Mouse (Mus musculus): Measurements from ENCODE around the gene Gm11634.
"Not testable (repeated sequence)": the region's sequence is repeated elsewhere in the genome, so short reads cannot be mapped to it uniquely, and the experiment has no call there.

DNA sequence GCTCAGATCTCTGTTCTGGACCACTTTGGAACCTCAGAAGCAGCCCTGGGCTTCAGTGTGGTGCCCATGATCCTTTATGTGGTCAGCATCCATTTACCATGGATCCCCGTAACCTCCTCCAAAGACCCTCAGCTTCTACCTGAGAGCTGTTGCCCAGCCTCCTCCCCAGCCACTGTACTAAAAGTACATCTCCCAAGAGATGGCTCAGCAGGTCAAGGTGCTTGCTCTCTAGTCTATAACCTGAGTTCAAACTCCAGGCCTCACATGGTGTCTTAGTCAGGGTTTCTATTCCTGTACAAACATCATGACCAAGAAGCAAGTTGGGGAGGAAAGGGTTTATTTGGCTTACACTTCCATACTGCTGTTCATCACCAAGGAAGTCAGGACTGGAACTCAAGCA lies 14.0 kb downstream of the Gm11634 start:
- TF ChIP-seq CTCF (IDR thresholded peaks at IDR 0.05; ENCODE audit: low read depth); EP300 (optimal IDR thresholded peaks at IDR 0.05): not testable (repeated sequence)

Measured in stomach, postnatal 0 days (tissue).